Mouse (Mus musculus): ENCODE measurements around the gene Cyp4f18.

GRCm38 (mm10) chr8:71940293-71941208 lies 68.9 kb downstream of the Cyp4f18 start:
- no peak for TF ChIP-seq TAL1 (IDR thresholded peaks at IDR 0.05; ENCODE audit: low read length)
- no peak for TF ChIP-seq GATA1 (IDR thresholded peaks at IDR 0.05; ENCODE audit: low read length)
